Mouse (Mus musculus) frontal cortex, postnatal 25 days (tissue): Measurements from ENCODE around the gene Eif4g1.
"Not testable (repeated sequence)": the region's sequence is repeated elsewhere in the genome, so short reads cannot be mapped to it uniquely, and the experiment has no call there.

Experiments
- DNase-seq, 2 experiments: peaks; one replicate each; pipeline ENCODE4 v3.0.0; 2022; ENCODE audit warnings: low spot score in 2 of 2

Gene Eif4g1

GRCm38 (mm10) chr16:20668013-20668412, at the start of gene Eif4g1:
Gene Eif4g1 (plus strand): TSS chr16:20668313.
- not testable (repeated sequence) for DNase-seq

- DNase-seq = no peak
Measured at GRCm38 (mm10) chr16:20619541-20620398, 48.3 kb upstream of the Eif4g1 start.

- DNase-seq = no peak
Measured at GRCm38 (mm10) chr16:20620399-20620735, 47.7 kb upstream of the Eif4g1 start.

DNA sequence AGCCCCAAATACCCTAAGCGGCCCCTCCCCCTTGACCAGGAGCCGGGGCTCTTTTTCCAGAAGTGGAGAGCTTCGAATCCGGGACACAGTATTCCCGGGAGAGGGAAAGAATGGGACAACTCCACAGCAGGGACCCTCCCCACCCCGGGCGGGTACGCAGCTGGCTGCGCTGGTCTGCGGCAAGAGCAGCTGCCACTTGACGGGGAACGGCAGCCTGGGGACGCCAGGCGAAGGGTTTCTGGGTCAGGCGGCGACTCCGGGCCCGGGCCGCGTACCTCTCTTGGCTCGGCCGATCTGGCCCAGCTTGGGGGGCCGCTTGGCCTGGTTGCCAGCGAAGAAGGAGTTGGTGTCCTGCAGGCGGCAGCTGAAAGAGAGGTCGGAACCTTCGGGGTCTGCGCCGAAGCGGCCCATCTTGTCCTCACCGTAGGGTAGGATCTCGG, 47.3 kb upstream of the Eif4g1 start:
- no peak for DNase-seq

DNA sequence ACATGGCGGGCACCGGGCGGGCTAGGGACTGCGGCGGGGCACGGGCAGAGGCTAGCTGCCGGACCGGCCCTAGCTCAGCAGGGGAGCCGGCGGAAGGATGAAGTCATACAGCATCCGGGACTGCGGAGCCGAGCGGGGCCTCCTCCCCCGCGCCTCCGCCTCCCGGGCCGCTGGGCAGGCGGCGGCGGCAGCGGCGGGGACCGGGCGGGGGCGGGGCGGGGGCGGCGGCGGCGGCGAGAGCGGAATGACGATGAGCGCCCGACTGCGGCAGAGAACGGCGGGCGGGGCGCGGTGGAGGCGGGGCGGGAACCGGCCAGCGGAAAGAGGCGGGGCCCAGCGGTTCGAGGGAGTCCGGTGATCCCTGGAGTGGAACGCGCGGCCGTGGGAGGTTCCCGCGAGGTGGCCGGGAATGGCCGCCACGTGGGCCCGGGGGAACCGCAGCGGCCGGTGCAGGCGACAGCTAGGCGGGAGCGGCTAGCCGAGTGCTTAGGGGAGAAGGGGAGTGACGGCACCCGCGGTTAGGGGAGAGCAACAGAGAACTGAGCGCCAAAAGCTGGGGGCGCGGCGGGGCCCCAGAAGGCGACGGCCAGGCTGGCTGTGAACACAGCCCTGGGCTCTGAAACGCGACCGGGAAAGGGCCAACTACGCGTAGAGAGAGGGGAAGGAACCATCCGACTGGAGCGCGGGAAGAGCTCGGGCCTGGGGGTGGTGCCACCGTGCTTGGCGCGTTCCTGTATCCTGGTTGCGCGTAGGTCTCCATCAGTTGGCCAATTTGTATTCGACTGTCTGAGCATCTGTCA, 46.7 kb upstream of the Eif4g1 start, which contains the start of gene Camk2n2:
Camk2n2 (minus strand) TSS at position 97 of the 800 bp plus-strand sequence.
- no peak for DNase-seq

DNA sequence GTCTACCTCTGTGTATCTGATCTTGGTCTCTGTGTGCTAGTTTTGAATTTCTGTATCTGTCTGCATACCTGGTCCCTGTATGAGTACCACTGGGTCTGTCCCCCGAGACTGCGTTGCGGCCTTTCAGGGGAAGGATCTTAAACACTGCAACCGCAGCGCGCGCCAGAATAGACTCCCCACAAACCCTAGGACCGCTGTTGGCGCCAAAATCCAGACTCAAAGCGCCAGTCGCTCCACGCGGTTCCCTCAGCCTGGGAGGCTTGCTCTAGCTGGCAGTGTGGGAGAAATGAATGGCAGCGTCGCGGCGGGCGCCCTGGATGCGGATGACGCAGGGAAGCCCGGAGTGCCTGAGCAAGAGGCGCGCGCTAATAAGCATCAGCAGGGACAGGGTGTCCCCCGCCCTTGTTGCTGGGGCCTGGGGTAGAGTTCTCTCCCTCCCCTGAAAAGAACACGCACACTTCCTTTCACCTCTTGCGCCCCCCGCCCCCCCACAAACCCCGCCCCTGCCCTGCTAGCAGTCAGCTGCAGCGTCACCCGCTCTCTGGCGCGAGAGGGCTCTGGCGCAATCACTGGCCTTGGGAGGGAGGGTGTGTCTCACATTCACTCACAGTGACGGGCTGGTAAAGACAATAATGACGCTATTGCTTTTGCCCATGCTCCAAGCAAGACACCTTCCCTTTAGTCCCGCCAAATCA, 46.0 kb upstream of the Eif4g1 start:
- peak in 1 of 2 experiments; percentile 53 for DNase-seq

DNA sequence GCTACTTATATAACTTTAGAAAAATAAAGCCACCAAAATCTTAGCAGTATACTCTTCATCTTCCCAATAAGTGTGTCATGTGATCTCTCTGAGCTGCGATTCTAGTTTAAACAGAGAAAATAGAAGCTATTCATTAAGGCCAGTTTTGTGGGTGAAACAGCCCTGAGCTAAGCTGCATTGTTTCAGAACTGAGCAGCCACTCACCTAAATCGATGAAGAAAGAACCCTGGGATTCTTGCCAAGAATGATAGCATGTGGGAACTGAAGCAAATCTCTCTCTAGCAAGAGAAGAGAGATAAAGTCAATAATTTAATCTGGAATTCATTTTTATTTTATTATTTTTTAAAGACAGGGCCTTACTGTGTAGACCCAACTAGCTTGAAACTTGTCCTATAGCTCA, 44.9 kb upstream of the Eif4g1 start:
- DNase-seq = no peak

GRCm38 (mm10) chr16:20628871-20629391, 39.2 kb upstream of the Eif4g1 start:
- DNase-seq = no peak

- DNase-seq = no peak
Measured at GRCm38 (mm10) chr16:20629731-20630634, 38.1 kb upstream of the Eif4g1 start, which contains the start of gene Ece2. Gene Ece2 (plus strand): TSS chr16:20629828.

DNA sequence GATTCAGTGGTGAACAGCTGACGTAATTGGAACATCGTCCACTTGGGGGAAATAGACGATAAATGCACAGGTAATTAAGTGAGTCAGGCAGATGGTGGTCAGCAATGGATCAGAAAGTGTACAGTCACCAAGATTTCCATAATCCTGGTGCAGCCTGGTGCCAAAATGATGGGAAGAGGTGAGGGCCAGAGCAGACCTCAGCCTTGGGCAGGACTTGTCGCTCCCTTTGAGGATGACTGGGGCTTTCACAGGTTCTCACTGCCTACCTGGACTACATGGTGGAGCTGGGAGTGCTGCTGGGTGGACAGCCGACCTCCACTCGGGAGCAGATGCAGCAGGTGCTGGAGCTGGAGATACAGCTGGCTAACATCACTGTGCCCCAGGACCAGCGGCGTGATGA, 30.7 kb upstream of the Eif4g1 start:
- DNase-seq = no peak

DNA sequence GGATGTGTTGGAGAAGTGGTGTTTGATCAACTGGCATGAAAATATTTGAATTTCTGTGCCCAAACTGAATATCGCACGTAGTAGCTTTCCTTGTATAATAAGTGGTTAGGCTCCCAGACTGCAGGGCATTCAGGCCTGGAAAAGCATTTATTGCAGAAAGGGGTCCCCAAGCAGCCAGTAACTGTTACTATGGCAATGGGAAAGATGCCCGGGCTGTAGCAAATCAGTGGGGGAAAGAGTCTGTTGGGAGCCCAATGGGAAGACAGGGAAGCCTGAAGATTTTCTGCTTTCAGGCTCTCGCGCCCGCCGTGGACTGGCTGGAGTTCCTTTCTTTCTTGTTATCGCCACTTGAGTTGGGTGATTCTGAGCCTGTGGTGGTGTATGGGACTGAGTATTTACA, 29.7 kb upstream of the Eif4g1 start:
- no peak for DNase-seq

GRCm38 (mm10) chr16:20642161-20642560, 26.0 kb upstream of the Eif4g1 start:
- DNase-seq = peak; percentile 60 to 74

DNA sequence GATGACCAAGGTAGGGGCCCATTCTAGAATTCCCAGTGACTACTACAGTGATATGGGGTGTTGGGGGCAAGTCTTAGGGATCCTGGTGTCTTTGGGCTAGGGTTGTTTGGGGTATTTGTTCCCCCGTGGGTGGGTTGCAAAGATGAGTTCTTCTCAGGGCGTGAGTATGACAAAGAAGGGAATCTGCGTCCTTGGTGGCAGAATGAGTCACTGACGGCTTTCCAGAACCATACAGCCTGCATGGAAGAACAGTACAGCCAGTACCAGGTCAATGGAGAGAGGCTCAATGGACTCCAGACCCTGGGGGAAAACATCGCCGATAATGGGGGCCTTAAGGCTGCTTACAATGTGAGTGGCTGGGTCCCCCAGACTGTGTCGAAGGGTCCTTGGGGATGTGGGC, 24.2 kb upstream of the Eif4g1 start:
- DNase-seq = no peak

GRCm38 (mm10) chr16:20651076-20651946, 16.8 kb upstream of the Eif4g1 start, which contains the start of gene Psmd2:
Gene Psmd2 (plus strand): TSS chr16:20651652.
- DNase-seq = peak; percentile 94 to 96

GRCm38 (mm10) chr16:20651947-20652310, 16.2 kb upstream of the Eif4g1 start:
- no peak for DNase-seq

GRCm38 (mm10) chr16:20653315-20653714, 14.8 kb upstream of the Eif4g1 start:
- DNase-seq = no peak

GRCm38 (mm10) chr16:20657661-20658060, 10.5 kb upstream of the Eif4g1 start:
- no peak for DNase-seq

DNA sequence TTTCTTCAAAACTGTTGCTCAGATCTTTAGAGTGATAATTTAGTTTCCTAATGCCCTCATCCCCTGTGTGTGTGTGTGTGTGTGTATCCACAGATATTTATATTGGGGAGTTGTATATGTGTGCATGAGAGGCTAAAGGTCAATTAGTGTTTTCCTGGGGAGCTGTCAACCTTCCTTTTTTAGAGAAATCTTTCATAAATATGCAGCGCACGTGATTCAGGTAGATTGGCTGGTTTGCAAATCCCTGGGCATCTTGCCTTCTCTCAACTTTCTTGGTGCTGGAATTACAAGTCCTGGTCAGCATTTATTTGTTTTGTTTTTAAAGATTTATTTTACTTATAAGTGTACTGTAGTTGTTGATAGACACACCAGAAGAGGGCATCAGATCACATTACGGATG, 2.2 kb downstream of the Eif4g1 start:
- DNase-seq = no peak

- no peak for DNase-seq
Measured at GRCm38 (mm10) chr16:20671886-20672285, 3.8 kb downstream of the Eif4g1 start.

GRCm38 (mm10) chr16:20672500-20672902, 4.4 kb downstream of the Eif4g1 start:
- peak; percentile 88 to 93 for DNase-seq
